Mouse (Mus musculus): ENCODE data around the gene Gfpt1.

DNA sequence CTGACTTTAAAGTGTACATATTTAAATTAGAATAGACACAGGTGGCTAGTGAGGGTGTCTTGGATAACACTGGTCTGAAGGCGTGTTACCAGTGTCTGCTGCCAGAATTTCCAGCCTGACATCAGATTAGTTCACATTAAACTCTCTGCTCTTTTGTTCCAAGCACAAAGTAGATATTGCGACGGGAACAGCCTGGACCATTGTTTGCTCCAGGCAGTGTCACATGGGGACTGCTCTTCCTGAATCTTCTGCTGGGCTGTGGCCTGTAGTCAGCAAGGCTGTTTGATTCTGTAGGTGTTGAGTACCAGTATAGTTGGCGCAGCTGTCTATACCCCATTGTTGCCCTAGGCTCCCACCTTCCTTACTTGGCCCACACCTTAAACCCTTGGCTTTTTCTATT lies 81.3 kb downstream of the Gfpt1 start:
- TF ChIP-seq MYOD1 (IDR thresholded peaks at IDR 0.05; ENCODE audit: control insufficient read depth, insufficient read length, low read depth), result no peak
- TF ChIP-seq CTCF (IDR thresholded peaks at IDR 0.05; ENCODE audit: control insufficient read depth, insufficient read depth, insufficient read length), result no peak
- TF ChIP-seq CEBPB (IDR thresholded peaks at IDR 0.05; ENCODE audit: low read depth), result no peak

All from C2C12 (cell line).